Mouse (Mus musculus): ENCODE data around the gene Eif4a1. TPM values are rescaled to one million over a fixed set of nuclear protein-coding genes. Genes with fewer than 3 reads are reported as not detected.
"Not testable (repeated sequence)": the region's sequence is repeated elsewhere in the genome, so short reads cannot be mapped to it uniquely, and the experiment has no call there.

Eif4a1 gene
- polyA plus RNA-seq, 1 experiment from 2014 or later = 695 TPM

DNA sequence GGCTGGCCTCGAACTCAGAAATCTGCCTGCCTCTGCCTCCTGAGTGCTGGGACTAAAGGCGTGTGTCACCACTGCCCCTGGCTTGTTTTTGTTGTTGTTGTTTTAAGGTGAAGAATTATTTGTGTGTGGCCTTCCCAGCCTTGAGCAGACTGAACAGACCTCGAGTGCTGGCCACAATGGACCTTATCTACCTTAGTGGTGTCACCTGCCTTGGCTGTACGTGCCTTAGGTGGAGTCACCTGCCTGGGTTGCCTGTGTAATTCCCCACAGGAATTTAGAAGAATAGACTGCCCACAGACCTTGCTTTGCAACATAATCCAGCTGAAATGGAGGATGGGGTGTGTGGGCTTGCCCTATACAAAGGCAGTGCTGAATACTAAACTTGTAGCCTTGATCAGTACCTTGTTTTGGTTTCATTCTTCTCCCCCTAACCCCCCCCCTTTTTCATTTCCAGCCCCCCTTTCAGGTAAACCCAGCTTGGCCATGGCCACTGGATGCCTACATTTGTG lies 35.7 kb upstream of the Eif4a1 start:
- no peak overlapping the region for H3K4me2 ChIP-seq
- ATAC-seq (ENCODE audit: insufficient read depth) (no peak), DNase-seq (no peak)
- no peaks in the 10 kb centered on the region for H3K9me3 ChIP-seq (ENCODE audit: low read depth, low read length)
- H3K27ac ChIP-seq (ENCODE audit: low read depth) = no peak overlapping the region
- no peaks in the 10 kb centered on the region for H3K36me3 ChIP-seq (ENCODE audit: insufficient read depth)
- 80% methylated on average over 4 of the region's 4 CpGs for WGBS
- no peak overlapping the region for H3K9ac ChIP-seq
- no peak overlapping the region for H3K4me3 ChIP-seq (ENCODE audit: low read depth, low read length)
- H3K4me1 ChIP-seq (ENCODE audit: insufficient read depth) = no peaks in the 10 kb centered on the region
- H3K27me3 ChIP-seq (ENCODE audit: insufficient read depth, low read length) = no peaks in the 10 kb centered on the region
- TF ChIP-seq CTCF (IDR thresholded peaks at IDR 0.05; ENCODE audit: low read depth) = no peak

DNA sequence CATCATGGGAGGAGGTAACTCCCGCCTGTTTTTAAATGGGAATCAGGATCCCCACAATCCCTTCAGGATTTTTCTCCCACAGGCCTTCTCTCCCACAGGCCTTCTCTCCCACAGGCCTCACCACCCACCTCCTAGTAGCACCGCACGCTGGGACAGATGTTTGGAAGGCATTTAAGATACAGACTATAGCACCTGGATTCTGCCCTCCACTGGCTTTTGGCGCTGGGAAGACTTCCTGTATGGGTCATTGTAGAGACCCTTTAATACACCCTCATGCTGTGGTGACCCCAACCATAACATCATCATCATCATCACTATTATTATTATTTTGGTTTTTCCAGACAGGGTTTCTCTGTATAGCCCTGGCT lies 35.2 kb upstream of the Eif4a1 start:
- Histone ChIP-seq H3K27me3 (ENCODE audit: insufficient read depth, low read length) (no peaks in the 10 kb centered on the region), H3K9ac (no peak overlapping the region), H3K4me3 (ENCODE audit: low read depth, low read length) (no peak overlapping the region), H3K27ac (ENCODE audit: low read depth) (no peak overlapping the region), H3K9me3 (ENCODE audit: low read depth, low read length) (no peaks in the 10 kb centered on the region), H3K36me3 (ENCODE audit: insufficient read depth) (no peaks in the 10 kb centered on the region), H3K4me1 (ENCODE audit: insufficient read depth) (no peaks in the 10 kb centered on the region), H3K4me2 (no peak overlapping the region)
- ATAC-seq (ENCODE audit: insufficient read depth) (no peak), DNase-seq (no peak)
- WGBS = 76% methylated on average over 4 of the region's 4 CpGs
- TF ChIP-seq CTCF (IDR thresholded peaks at IDR 0.05; ENCODE audit: low read depth) = no peak

DNA sequence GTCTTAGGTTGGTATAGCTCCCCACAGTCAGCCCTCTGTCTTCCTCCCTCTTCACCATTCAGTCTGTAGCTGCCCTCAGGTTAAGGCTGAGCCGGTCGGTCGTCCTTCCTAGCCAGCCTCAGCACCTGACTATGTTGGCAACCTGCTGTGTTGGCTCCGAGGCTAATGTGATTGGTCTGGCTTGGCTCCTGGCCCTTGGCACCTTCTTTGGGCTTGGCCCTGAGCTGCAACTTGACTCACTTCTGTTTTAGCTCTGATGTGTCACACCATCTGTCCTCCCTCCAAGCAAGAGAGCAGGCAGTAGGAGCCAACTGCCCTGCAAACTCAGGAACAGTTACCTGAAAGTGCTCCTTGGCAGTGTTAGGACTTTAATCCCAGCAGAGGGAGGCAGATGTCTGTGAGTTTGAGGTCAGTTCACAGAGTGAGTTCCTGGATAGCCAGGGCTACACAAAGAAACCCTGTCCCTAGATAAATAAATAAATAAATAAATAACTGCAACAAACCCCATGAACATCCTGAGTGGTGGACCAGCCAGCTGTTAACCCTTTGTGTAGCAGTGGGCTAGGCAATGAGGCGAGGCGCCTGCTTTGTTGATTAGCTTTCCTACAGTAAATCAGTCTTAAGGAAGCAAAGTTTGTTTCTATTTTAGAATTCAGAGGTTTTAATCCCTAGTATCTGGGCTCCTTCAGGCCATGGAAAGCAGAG lies 34.7 kb upstream of the Eif4a1 start:
- Histone ChIP-seq H3K4me2 (no peak overlapping the region), H3K27ac (ENCODE audit: low read depth) (no peak overlapping the region), H3K27me3 (ENCODE audit: insufficient read depth, low read length) (no peaks in the 10 kb centered on the region), H3K4me3 (ENCODE audit: low read depth, low read length) (no peak overlapping the region), H3K36me3 (ENCODE audit: insufficient read depth) (no peaks in the 10 kb centered on the region), H3K4me1 (ENCODE audit: insufficient read depth) (no peaks in the 10 kb centered on the region), H3K9me3 (ENCODE audit: low read depth, low read length) (no peaks in the 10 kb centered on the region), H3K9ac (no peak overlapping the region)
- DNase-seq = no peak
- TF ChIP-seq CTCF (IDR thresholded peaks at IDR 0.05; ENCODE audit: low read depth) = no peak
- ATAC-seq (ENCODE audit: insufficient read depth) = no peak
- WGBS = 47% methylated on average over 6 of the region's 6 CpGs

DNA sequence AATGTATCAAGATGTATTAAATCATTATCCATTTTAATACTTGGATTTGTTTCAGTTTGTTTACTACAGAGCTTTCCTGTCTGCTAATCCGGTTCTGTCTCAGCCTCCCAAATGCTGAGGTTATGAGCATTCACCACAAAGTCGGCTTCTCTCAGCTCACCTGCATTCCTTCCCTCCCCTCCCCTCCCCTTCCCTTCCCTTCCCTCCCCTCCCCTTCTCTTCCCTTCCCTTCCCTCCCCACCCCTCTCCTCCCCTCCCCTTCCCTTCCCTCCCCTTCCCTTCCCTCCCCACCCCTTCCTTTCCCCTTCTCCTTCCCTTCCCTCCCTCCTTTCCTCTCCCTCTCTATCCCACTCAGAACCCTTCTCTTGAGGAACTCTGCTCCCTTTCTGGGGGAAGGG lies 32.4 kb upstream of the Eif4a1 start:
- Histone ChIP-seq H3K27ac (ENCODE audit: low read depth) (no peak overlapping the region), H3K4me3 (ENCODE audit: low read depth, low read length) (no peak overlapping the region), H3K36me3 (ENCODE audit: insufficient read depth) (no peaks in the 10 kb centered on the region), H3K9me3 (ENCODE audit: low read depth, low read length) (no peaks in the 10 kb centered on the region), H3K9ac (no peak overlapping the region), H3K4me1 (ENCODE audit: insufficient read depth) (no peaks in the 10 kb centered on the region), H3K4me2 (no peak overlapping the region), H3K27me3 (ENCODE audit: insufficient read depth, low read length) (no peaks in the 10 kb centered on the region)
- TF ChIP-seq CTCF (IDR thresholded peaks at IDR 0.05; ENCODE audit: low read depth) = no peak
- DNase-seq = no peak
- 22% methylated on average over 2 of the region's 2 CpGs for WGBS
- no peak for ATAC-seq (ENCODE audit: insufficient read depth)

DNA sequence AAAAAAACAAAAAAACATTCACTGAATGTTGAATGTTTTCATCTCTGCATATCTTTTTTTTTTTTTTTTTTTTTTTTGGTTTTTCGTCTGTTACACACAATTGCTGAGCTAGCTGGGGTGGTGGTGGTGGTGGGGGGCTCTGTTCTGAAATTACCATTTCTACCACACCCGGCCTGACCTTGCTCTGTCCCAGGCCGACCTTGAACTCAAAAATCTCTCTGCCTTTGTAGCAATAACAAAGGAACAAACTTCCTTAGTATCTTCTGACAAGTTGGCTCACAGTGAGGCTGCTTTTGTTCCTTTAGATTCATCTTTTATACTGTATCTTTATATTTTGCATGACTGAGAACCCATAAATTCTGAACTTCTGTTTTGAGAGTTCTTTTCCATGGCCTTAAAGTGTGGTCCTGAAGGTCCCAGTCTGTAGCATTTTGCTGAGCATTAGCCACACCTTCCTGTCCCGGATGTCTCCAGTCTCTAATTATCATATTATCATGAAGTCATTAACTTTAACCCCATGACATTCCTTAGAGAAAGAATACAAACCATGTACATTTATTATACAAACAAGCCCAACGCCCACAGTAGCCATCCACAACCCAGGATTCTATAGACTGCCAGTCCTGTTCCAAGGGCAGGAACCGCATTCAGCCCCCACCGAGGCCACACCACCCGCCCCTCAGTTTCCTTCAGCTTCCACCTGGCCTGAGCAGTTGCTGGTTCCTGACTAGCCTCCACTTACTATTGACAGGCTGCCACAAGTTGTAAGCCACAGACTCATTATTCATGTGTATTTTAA lies 31.8 kb upstream of the Eif4a1 start:
- Histone ChIP-seq H3K4me1 (ENCODE audit: insufficient read depth) (no peaks in the 10 kb centered on the region), H3K27me3 (ENCODE audit: insufficient read depth, low read length) (no peaks in the 10 kb centered on the region), H3K36me3 (ENCODE audit: insufficient read depth) (no peaks in the 10 kb centered on the region), H3K4me3 (ENCODE audit: low read depth, low read length) (no peak overlapping the region), H3K9ac (no peak overlapping the region), H3K9me3 (ENCODE audit: low read depth, low read length) (no peaks in the 10 kb centered on the region), H3K4me2 (no peak overlapping the region), H3K27ac (ENCODE audit: low read depth) (no peak overlapping the region)
- ATAC-seq (ENCODE audit: insufficient read depth) = no peak
- DNase-seq = no peak
- WGBS = 50% methylated on average over 8 of the region's 8 CpGs
- TF ChIP-seq CTCF (IDR thresholded peaks at IDR 0.05; ENCODE audit: low read depth) = no peak

DNA sequence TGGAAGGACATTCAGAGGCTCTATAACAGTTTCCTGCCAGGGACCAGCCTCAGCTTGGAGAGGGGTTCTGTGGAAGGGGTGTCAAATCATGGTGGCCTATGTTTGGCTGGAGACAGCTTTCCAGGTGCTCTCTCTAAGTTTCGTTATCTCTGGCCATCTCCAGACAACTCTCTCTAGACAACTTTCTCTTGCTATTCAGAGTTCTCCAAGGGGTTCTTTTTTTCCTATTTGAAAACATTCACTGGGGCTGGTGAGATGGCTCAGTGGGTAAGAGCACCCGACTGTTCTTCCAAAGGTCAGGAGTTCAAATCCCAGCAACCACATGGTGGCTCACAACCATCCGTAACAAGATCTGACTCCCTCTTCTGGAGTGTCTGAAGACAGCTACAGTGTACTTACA lies 31.2 kb upstream of the Eif4a1 start:
- not testable (repeated sequence) for H3K9ac ChIP-seq; H3K27me3 ChIP-seq (ENCODE audit: insufficient read depth, low read length); H3K4me2 ChIP-seq; H3K4me3 ChIP-seq (ENCODE audit: low read depth, low read length); H3K4me1 ChIP-seq (ENCODE audit: insufficient read depth); H3K27ac ChIP-seq (ENCODE audit: low read depth); DNase-seq; H3K36me3 ChIP-seq (ENCODE audit: insufficient read depth); H3K9me3 ChIP-seq (ENCODE audit: low read depth, low read length); ATAC-seq (ENCODE audit: insufficient read depth)
- 62% methylated on average over 2 of the region's 3 CpGs for WGBS

DNA sequence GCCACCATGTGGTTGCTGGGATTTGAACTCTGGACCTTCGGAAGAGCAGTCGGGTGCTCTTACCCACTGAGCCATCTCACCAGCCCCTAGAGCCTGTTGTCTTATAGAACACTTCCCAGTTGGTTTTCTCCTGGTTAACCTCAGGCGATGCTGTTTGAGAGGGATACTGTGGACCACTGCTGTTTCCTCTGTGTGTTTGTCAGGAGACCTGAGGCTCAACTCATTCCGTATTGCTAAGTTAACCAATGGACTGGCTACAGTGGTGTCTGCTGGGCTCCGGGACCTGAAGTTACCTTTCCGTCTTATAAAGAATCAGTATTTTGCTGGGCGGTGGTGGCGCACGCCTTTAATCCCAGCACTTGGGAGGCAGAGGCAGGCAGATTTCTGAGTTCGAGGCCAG lies 30.7 kb upstream of the Eif4a1 start:
- H3K9ac ChIP-seq; H3K9me3 ChIP-seq (ENCODE audit: low read depth, low read length); H3K27ac ChIP-seq (ENCODE audit: low read depth); H3K4me2 ChIP-seq; H3K4me1 ChIP-seq (ENCODE audit: insufficient read depth); H3K27me3 ChIP-seq (ENCODE audit: insufficient read depth, low read length); H3K36me3 ChIP-seq (ENCODE audit: insufficient read depth); H3K4me3 ChIP-seq (ENCODE audit: low read depth, low read length); DNase-seq; ATAC-seq (ENCODE audit: insufficient read depth): not testable (repeated sequence)
- WGBS = 91% methylated on average over 10 of the region's 10 CpGs

Data from lung, embryonic 14.5 days (tissue).